Mouse (Mus musculus): ENCODE measurements around the gene Gm11562.
"Not testable (repeated sequence)": the region's sequence is repeated elsewhere in the genome, so short reads cannot be mapped to it uniquely, and the experiment has no call there.

Gm11562 gene

DNA sequence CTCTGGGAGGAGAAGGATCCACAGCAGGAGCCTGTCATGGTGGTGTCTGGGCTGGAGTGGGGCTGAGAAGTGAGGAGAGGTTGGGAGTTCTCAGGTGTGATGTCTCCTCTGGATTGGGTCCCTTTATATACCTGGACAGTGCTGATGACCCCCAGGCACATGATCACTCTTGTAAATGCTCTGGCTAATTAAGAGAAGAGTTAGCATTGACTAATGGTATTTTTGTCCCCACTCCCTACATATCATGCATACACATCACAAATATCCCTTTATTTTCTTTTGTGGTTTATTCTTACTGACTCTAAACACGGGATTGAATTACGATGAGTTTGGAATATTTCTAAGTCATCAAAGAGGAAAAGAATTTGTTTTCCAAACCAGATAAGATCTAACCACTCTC lies at the start of gene Gm11562:
Gm11562 (minus strand) TSS at position 101 of the 400 bp plus-strand sequence.
- DNase-seq = no peak

DNA sequence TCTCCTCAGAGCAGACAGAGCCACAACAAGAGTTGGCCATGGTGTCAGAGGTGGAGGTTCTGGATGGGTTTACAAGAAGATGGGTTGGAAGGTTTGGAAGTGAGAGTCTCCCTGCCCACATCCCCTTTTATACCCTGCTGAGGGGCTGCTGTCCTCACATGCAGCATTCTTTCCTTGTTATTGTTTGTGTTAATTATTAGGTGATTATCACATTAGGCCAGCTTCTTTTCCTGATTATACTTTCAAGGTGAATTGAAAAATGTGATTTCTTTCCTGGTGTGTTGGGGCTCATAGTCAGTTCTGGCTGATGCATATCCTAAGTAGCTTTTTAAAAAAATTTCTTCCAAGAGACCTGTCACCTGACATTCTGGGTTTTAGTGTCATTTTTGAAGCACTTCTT lies 45.6 kb upstream of the Gm11562 start, which contains the start of gene Krtap4-6:
Krtap4-6 (minus strand) TSS at position 101 of the 400 bp plus-strand sequence.
- DNase-seq = no peak

DNA sequence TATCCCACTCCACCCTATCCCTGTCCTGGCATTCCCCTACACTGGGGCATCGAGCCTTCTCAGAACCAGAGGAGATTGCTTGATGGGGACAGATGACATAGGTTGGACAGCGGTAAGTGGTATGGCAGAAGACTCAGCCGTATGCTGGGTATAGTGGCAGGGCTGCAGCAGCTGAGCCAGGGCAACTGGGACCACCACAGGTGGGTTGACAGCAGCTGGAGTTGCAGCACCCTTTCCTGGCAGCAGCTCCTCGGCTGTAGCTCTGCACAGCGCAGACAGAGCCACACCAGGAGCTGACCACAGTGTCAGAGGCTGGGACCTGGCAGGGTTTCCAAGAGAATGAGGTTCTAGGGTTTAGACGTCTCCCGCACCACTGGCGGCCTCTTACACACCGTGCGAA lies 42.6 kb upstream of the Gm11562 start:
- no peak for DNase-seq

DNA sequence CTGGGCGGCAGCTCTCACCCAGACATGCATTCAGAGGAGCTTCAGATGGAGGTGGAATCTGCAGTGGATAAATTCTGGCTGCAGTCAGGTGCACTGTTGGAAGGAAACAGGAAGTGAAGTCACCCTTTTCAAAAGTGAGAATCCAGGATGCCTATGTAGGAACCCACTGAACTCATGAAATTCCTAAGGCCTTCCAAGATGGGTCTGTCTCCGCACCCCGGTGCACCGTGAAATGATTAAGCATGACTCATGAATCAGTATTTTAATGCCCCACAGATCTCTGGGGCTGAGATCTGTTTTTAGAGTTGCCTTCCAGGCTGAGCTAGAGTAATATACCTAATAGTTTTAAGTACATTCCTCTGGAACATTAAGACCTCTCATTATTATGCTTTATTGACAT lies 39.0 kb upstream of the Gm11562 start:
- no peak for DNase-seq

DNA sequence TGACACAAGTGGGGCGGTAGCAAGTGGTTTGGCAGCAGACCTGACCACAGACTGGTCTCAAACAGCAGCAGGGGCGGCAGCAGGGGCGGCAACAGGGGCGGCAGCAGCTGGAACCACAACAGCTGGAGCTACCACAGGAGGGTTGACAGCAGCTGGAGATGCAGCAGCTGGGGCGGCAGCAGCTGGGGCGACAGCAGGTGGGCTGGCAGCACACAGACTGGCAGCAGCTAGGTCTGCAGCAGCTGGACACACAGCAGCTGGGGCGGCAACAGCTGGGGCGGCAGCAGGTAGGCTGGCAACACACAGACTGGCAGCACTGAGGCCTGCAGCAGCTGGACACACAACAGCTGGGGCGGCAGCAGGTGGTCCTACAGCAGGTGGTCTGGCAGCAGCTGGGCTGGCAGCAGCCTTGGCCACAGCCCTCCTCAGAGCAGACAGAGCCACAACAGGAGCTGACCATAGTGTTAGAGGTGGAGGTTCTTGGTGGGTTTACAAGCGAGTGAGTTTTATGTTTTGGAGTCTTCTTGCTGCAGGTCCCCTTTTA lies 38.3 kb upstream of the Gm11562 start, which contains the start of gene Gm11563:
Gm11563 (minus strand) TSS at position 494 of the 544 bp plus-strand sequence.
- not testable (repeated sequence) for DNase-seq

DNA sequence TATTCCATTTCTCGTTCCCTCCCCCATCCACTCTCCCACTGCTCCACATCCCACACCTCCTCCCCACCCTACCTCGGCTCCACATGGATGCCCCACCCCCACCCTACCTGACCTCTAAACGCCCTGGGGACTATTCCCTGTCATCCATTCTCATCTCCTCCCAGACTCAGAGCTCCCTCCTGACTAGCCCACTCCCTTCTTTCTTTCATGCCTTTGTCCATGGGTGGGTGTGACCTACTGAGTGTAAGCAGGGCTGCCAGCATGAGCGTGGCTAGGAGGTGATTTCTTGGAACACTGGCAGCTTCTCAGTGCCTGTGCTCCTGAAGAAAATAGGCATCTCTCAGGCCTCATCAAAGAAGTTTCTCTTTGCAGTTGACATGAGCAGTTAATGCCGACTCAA lies 36.8 kb upstream of the Gm11562 start:
- no peak for DNase-seq

DNA sequence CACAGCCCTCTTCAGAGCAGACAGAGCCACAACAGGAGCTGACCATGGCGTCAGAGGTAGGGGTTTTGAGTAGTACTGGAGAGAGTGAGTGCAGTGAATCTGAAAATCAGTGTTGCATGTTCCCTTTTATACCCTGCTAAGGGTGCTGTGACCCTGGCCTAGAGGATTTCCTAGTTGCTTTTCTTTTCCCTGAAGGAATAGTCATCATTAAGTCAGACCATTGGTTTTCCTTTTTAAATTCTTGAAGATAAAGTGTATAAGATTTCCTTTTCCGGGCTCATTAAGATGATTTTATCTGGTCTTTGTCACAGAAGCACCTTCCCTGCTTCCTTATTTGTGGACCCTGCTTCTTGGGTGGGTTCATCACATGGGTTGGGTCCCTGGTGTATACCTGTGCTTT lies 29.9 kb upstream of the Gm11562 start, which contains the start of gene Gm11555:
Gm11555 (minus strand) TSS at position 101 of the 400 bp plus-strand sequence.
- no peak for DNase-seq

DNA sequence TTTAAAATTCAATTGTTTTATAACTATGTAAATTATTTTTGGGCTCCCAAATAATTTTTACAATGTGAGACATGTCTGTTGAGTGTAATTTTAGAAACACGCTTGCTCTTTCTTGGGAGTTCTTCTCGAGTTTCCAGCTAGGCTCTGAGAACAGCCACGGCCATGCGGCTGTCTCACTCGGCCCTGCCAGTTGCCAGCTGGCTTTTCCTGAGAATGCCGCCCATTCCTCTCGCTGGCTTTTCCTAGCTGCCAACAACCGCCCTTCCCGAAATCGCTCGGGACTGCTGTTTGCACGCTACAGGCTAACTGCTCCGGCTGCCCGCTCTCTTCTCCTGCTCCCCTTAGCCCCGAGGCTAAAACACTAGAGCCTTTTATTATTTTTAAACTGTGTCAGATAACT lies 26.2 kb upstream of the Gm11562 start:
- DNase-seq = no peak

DNA sequence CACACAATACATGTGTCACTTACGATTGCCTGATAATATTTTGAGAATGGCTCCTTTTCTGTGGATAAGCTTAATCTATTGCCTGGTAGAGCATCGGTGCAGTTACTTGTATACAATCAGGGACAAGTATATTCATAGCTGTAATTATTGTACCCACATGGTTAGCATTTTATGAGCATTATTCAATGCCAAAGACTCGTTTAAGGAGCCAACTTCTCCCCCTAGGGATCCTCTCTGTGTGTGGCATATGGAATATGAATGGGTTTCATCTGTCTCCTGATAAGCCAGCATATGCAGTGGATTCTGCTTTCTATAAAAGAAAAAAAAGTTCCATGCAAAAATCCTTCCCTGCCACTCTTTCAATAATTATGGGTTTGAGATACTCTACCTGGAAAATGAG lies 24.1 kb upstream of the Gm11562 start:
- DNase-seq = no peak

DNA sequence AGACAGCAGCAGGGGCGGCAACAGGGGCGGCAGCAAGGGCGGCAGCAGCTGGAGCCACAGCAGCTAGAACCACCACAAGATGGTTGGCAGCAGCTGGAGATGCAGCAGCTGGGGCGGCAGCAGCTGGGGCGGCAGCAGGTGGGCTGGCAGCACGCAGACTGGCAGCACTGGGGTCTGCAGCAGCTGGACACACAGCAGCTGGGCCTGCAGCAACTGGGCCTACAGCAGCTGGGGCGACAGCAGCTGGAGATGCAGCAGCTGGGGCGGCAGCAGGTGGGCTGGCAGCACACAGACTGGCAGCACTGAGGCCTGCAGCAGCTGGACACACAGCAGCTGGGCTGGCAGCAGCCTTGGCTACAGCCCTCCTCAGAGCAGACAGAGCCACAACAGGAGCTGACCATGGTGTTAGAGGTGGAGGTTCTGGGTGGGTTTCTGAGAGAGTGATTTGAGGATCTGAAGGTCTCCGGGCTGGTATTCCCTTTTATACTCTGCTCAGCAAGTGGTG lies 23.5 kb upstream of the Gm11562 start, which contains the start of gene Krtap4-7:
Krtap4-7 (minus strand) TSS at position 455 of the 505 bp plus-strand sequence.
- DNase-seq = not testable (repeated sequence)

DNA sequence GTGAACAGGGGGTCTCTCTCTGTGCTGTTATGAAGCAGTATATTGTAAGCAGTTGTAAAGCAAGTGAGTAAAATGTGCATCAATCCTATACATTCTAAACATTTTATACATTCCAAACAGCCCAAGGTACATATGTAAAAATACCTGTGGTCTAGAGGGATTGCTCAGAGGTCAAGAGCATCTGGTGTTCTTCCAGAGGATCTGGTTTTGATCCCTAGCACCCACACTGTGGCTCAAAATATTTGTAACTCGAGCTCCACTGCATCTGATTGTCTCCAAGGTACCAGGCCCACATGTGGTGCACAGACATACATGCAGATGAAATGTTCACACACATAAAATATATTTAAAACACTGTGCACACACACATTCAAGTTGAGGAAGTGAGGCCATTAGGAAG lies 20.7 kb upstream of the Gm11562 start:
- DNase-seq = no peak

DNA sequence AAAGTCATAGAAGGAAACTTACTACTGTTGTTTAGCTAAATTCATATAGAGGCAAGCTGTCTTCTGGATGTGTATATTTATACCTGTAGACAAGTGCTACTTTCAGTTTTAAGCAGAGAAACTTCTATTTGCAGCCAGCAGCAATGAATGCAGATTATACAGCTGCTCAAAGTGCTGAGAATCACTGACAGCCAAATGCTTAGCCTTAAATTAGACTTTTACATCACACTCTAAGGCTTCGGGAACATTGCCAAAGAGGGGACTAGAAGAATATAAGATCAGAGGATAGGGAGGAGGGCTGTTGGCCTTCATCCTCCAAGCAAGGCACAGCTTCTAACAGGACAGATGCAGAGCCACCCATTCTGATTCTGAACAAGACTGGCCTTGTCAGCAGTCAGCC lies 16.9 kb upstream of the Gm11562 start:
- DNase-seq = no peak

DNA sequence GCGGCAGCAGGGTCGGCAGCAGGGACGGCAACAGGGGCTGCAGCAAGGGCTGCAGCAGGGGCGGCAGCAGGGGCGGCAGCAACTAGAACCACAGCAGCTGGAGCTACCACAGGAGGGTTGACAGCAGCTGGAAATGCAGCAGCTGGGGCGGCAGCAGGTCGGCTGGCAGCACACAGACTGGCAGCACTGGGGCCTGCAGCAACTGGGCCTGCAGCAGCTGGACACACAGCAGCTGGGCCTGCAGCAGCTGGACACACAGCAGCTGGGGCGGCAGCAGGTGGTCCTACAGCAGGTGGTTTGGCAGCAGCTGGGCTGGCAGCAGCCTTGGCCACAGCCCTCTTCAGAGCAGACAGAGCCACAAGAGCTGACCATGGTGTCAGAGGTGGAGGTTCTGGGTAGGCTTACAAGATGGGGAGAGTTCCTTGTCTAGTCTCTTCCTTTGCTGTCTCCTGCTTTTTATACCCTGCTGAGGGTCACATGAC lies 14.5 kb upstream of the Gm11562 start, which contains the start of gene Krtap4-2:
Krtap4-2 (minus strand) TSS at position 432 of the 482 bp plus-strand sequence.
- no peak for DNase-seq

DNA sequence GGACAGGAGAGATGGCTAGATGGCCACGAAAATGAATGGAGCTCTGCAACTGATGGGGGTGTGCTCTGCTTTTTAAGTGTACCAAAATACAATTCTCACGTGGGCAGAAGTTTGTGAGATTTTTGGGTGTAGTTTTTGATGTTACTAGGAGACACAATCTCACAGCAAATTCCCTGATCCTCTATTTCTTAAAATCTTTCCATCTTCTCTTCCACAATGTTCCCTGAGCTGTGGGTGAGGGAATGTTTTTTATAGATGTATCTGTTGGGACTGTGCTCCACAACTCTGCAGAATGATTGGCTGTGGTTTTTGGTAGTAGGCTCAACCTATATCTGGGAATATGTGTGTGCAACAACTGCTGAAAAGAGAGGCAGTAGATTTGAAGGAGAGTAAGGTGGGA lies 13.1 kb upstream of the Gm11562 start:
- no peak for DNase-seq

DNA sequence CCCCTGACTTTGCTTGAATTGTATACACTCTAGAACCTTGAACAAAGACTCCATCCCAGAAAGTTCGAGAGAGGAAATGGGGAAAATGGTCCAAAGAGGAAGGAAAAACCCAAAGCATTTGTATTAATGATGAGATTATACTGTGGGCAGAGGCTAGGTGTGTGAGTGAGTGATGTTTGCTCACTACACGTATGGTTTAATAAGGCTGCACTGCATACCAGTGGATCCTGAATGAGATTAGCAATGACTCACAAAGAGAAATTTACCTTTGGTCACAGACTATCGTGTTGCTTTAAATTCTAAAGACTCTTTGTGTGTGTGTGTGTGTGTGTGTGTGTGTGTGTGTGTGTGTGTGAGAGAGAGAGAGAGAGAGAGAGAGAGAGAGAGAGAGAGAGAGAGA lies 10.7 kb upstream of the Gm11562 start:
- DNase-seq = no peak

DNA sequence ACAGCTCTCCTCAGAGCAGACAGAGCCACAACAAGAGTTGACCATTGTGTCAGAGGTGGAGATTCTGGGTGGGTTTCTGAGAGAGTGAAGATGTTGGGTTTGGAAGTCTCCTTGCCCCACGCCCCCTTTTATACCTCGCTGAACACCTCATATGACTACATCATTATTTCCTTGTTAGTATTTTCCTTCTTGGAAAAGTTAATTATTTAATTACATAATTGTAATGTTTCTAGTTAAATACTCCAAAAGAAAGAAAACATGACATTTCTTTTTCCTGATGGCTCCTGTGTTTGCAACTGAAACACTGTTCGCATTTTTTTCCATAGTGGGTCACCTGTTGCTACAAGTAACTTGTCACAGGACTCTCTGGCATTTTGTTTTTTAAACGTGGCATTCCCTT lies 7.9 kb upstream of the Gm11562 start, which contains the start of gene Krtap4-1:
Krtap4-1 (minus strand) TSS at position 101 of the 400 bp plus-strand sequence.
- DNase-seq = no peak

DNA sequence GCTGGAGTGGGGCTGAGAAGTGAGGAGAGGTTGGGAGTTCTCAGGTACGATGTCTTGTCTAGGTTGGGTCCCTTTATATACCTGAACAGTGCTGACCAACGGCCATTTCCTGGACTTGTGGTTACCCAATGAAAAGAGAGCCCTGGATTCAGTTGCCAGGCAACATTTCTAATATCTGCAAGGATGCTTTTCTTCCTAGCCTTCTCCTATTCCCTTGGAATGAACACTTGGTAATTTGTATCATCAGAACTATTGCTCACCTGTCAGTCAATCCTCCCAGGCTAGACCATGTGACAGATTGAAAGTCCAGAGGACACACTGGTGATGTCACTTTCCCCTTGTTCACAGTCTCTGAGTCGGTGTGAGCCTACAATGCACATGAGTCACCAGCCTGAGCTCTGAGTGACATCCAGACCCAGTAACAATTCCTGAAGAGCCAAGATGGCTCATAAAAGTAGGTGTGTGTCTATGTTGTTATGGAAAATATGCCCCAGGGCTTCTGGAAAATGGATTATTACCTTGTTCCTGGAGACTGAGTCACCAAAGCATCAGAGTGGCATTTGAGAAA lies 5.4 kb downstream of the Gm11562 start, which contains the start of gene Krtap2-4:
Krtap2-4 (minus strand) TSS at position 51 of the 568 bp plus-strand sequence.
- DNase-seq = no peak

DNA sequence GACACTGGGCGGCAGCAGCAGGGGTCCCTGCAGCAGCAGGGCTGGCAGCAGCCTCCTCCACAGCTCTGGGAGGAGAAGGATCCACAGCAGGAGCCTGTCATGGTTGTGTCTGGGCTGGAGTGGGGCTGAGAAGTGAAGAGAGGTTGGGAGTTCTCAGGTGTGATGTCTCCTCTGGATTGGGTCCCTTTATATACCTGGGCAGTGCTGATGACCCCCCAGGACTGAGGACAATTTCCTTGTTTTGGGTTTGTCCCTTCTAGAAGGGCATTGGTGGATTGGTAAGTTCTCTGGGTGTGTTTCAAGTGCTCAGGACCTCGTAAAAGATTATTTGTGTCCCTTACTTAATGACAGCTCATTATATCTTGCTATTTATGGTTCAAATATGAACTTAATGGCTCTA lies 10.1 kb downstream of the Gm11562 start, which contains the start of gene Gm11937:
Gm11937 (minus strand) TSS at position 101 of the 400 bp plus-strand sequence.
- not testable (repeated sequence) for DNase-seq

DNA sequence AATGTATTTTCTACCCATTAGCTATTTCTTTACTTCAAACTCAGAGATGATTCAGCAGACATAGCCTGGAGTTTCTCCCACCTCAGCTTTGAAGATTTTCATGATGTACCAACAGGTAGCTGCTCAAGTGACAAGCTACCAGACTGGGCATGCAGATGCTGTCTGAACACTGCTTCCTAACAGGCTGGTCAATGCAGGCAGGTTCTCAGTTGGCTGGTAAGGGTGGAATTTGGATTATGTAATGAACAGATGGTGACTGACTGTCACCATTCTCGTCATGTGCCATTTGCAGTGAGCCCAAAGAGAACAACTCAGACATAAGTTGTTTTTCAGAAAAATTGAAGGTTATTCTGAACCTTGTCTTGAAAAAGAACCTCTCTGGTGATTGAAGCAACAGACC lies 11.1 kb downstream of the Gm11562 start:
- DNase-seq = no peak

DNA sequence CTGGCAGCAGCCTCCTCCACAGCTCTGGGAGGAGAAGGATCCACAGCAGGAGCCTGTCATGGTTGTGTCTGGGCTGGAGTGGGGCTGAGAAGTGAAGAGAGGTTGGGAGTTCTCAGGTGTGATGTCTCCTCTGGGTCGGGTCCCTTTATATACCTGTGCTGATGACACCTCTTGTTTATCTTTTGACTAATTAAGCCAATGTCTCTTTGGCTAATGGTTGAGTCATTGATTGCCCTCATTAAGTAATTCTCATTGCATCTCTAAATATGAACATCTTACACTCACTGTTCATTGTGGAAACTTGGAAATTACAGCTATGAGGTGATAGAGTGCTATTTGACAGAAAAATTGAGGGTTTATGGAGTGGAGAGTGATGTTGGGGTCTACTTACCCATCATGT lies 17.0 kb downstream of the Gm11562 start, which contains the start of gene Gm11938:
Gm11938 (minus strand) TSS at position 101 of the 400 bp plus-strand sequence.
- DNase-seq = not testable (repeated sequence)

DNA sequence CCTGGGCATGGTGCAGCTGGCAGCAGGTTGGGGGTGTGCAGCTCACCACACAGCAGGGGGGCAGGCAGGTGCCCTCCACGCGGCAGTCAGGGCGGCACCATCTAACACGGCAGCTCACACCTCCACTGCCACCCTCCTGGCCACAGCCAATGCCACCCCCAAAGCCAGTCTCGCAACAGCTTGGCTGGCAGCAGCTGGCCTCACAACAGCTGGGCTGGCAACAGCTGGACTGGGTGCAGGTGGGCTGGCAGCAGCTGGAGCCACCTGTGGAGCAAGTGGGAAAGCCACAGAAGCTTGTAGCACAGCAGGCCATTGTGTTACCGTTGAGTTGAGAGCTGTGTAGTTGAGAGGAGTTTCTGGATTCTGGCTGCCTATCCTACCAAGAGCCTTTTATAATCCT lies 22.5 kb downstream of the Gm11562 start, which contains the start of gene Krtap9-3:
Krtap9-3 (minus strand) TSS at position 364 of the 400 bp plus-strand sequence.
- DNase-seq = not testable (repeated sequence)

DNA sequence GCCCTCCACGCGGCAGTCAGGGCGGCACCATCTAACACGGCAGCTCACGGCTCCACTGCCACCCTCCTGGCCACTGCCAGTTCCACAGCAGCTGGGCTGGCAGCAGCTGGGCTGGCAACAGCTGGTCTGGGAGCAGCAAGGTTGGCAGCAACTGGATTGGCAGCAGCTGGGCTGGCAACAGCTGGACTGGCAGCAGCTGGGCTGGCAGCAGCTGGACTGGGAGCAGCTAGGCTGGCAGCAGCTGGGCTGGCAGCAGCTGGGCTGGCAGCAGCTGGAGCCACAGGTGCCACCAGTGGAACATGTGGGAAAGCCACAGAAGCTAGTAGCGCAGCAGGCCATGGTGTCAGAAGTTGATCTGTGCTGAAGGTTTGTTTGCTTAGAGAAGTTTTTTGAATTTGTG lies 29.3 kb downstream of the Gm11562 start, which contains the start of gene Krtap1-3:
Krtap1-3 (minus strand) TSS at position 359 of the 400 bp plus-strand sequence.
- no peak for DNase-seq

DNA sequence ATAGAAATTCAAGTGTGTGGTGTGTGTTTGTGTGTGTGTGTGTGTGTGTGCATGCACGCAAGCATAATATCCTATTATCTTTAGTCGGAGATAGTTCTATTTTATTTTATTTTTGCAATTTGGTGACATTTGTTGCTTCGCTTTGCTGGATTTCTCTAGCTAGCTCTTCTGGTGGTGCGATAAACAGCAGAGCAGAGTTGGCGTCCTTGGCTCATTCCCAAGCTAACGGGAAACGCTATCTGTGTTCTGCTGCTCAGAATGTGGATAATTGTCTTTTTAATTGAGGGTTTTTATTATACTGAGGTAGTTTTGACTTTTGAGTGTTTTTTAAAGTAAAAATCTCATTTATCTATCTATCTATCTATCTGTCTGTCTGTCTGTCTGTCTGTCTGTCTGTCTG lies 35.1 kb downstream of the Gm11562 start:
- DNase-seq = no peak

Measured in kidney, postnatal 4 days (tissue).